Mouse (Mus musculus) liver, embryonic 11.5 days (tissue): ENCODE results near the gene Rnf6. TPM values are rescaled to one million over a fixed set of nuclear protein-coding genes. Genes with fewer than 3 reads are reported as not detected.

ENCODE experiments used
- ATAC-seq: fragments of 200-750 bp; cut with Nextera tagmentation; replicated peaks from 2 replicates; pipeline ENCODE4 v1.8.0; 2017; ENCODE audit warnings: moderate number of reproducible peaks, mild to moderate bottlenecking, moderate TSS enrichment, moderate library complexity; ENCODE audit not compliant: low FRiP score
- DNase-seq: peaks from one replicate; pipeline ENCODE4 v3.0.0-alpha.2; 2017; ENCODE audit warnings: low spot score
- H3K27ac ChIP-seq: fragments of 300-500 bp; sonication (generic); 2 replicates; pipeline ENCODE4 v1.5.1; 2014; ENCODE audit warnings: mild to moderate bottlenecking, low read depth, low read length, control low read depth
- H3K27me3 ChIP-seq: fragments of 300-500 bp; sonication (generic); replicated peaks from 2 replicates; pipeline ENCODE4 v1.6.1; 2014; ENCODE audit warnings: low read length, mixed read lengths; ENCODE audit not compliant: control insufficient read depth, insufficient read depth
- H3K36me3 ChIP-seq: fragments of 300-500 bp; sonication (generic); 2 replicates; pipeline ENCODE4 v1.6.1; 2014; ENCODE audit warnings: mild to moderate bottlenecking, low read length, moderate library complexity, mixed read lengths; ENCODE audit not compliant: control insufficient read depth, insufficient read depth
- H3K4me1 ChIP-seq: fragments of 300-500 bp; sonication (generic); replicated peaks from 2 replicates; pipeline ENCODE4 v1.6.1; 2014; ENCODE audit warnings: low read length, mixed read lengths; ENCODE audit not compliant: control insufficient read depth, insufficient read depth
- H3K4me2 ChIP-seq: fragments of 300-500 bp; sonication (generic); 2 replicates; pipeline ENCODE4 v1.6.1; 2014; ENCODE audit warnings: mild to moderate bottlenecking, control low read depth, moderate library complexity
- H3K4me3 ChIP-seq: fragments of 300-500 bp; sonication (generic); 2 replicates; pipeline ENCODE4 v1.5.1; 2014; ENCODE audit warnings: low read depth, low read length, control low read depth
- H3K9ac ChIP-seq: fragments of 300-500 bp; sonication (generic); 2 replicates; pipeline ENCODE4 v1.6.1; 2014; ENCODE audit warnings: low read depth, low read length, control low read depth
- H3K9me3 ChIP-seq: fragments of 300-500 bp; sonication (generic); 2 replicates; pipeline ENCODE4 v1.6.1; 2016; ENCODE audit warnings: low read length, inconsistent platforms, mixed read lengths; ENCODE audit not compliant: control insufficient read depth
- WGBS: fragments of 180-500 bp; shearing (Covaris S2); extraction: QIAGEN DNeasy Blood & Tissue Kit; methylation state at CpG from one replicate; pipeline ENCODE4 v1.1.7; 2014; 5-methylcytosine and 5-hydroxymethylcytosine counted together
- polyA plus RNA-seq: library from polyadenylated mRNA; unstranded; fragments of >200 nt; fragmentation: Nextera tagmentation; extraction: Ambion mirVana; gene quantifications from 2 replicates; pipeline ENCODE4 v1.2.1, GENCODE M21; 2014

Rnf6 gene
- polyA plus RNA-seq, 1 experiment from 2014 or later: 32.6 TPM

GRCm38 (mm10) chr5:146232816-146233215 lies 11.5 kb upstream of the Rnf6 start:
- ATAC-seq: no peak
- H3K4me3 ChIP-seq: peak overlapping the region; percentile 81
- 68% methylated on average over 11 of the region's 11 CpGs for WGBS
- DNase-seq: no peak
- H3K4me2 ChIP-seq: peak overlapping the region; percentile 77
- H3K36me3 ChIP-seq: no peaks in the 10 kb centered on the region; the same call in 1 of the 2 replicates
- H3K4me1 ChIP-seq: peaks cover 29% of the 10 kb centered on the region
- H3K27ac ChIP-seq: no peak overlapping the region
- no peaks in the 10 kb centered on the region for H3K27me3 ChIP-seq
- peak overlapping the region; percentile 41; the same call in 1 of the 2 replicates for H3K9ac ChIP-seq
- H3K9me3 ChIP-seq: no peaks in the 10 kb centered on the region

DNA sequence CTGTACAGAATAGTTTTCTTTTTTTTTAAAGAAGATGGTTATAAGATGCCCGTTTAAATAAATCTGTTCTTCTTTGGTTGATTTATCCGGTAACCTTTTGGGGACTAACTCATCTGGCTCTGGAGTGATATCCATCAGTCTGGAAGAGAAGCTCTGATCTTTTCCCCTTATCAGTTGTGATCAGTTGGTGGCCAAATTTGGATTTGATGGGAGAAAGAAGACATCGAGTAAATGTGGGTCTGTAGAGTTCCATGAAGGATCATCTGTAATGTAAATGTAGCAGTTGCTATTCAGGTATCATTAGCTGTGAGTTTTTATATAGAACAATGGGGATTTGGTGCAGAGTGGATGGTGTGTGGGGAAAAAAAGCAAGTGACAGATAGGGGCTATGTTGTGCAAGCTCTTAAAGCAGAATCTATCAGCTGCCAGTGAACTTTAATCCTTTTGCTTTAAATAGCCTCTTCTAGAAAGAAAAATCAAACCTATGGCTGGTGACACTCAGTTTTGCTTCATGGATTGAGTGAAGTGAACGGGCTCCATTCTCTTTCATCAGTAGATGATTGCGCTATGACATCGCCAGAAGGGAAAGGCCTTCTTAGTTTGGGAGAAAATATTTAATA lies 10.8 kb upstream of the Rnf6 start:
- H3K27ac ChIP-seq: no peak overlapping the region
- peak overlapping the region; percentile 79 for H3K9ac ChIP-seq
- H3K4me3 ChIP-seq: peak overlapping the region; percentile 81
- H3K27me3 ChIP-seq: no peaks in the 10 kb centered on the region
- no peak for ATAC-seq
- H3K36me3 ChIP-seq: no peaks in the 10 kb centered on the region; the same call in 1 of the 2 replicates
- no peak for DNase-seq
- peaks cover 26% of the 10 kb centered on the region for H3K4me1 ChIP-seq
- no peaks in the 10 kb centered on the region for H3K9me3 ChIP-seq
- 35% methylated on average over 6 of the region's 6 CpGs for WGBS
- H3K4me2 ChIP-seq: peak overlapping the region; percentile 77

DNA sequence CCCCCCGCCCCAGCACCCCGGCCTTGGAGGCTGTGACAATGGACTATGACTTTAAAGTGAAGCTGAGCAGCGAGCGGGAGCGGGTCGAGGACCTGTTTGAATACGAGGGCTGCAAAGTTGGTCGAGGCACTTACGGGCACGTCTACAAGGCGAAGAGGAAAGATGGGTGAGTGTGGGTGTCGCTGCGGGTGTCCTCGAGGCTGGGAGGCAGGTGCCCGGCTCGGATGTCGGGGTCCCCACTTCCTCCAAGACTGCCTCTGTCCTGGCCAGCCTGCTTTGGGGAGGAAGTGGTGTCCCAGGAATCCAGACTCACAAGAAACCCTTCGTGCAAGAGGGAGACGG lies 10.3 kb upstream of the Rnf6 start:
- Histone ChIP-seq H3K4me3 (peak overlapping the region; percentile 81), H3K36me3 (no peaks in the 10 kb centered on the region; the same call in 1 of the 2 replicates), H3K4me1 (peaks cover 23% of the 10 kb centered on the region), H3K4me2 (peak overlapping the region; percentile 77), H3K9me3 (no peaks in the 10 kb centered on the region), H3K27me3 (no peaks in the 10 kb centered on the region), H3K9ac (peak overlapping the region; percentile 79), H3K27ac (peak overlapping the region; percentile 97)
- peak; percentile 16; the same call in 1 of the 2 replicates for ATAC-seq
- DNase-seq: peak; percentile 70
- under 1% methylated on average over 19 of the region's 19 CpGs for WGBS

GRCm38 (mm10) chr5:146230864-146231654 lies 9.7 kb upstream of the Rnf6 start, which contains the start of gene Cdk8:
TSS of gene Cdk8 (plus strand) at chr5:146231230.
- H3K4me1 ChIP-seq: peaks cover 23% of the 10 kb centered on the region
- H3K9me3 ChIP-seq: no peaks in the 10 kb centered on the region
- H3K36me3 ChIP-seq: no peaks in the 10 kb centered on the region; the same call in 1 of the 2 replicates
- H3K4me3 ChIP-seq: peak within 1 kb of the TSS; percentile 81
- DNase-seq: peak; percentile 93
- H3K9ac ChIP-seq: peak within 1 kb of the TSS; percentile 79
- peak within 1 kb of the TSS; percentile 77 for H3K4me2 ChIP-seq
- no peaks in the 10 kb centered on the region for H3K27me3 ChIP-seq
- WGBS: under 1% methylated on average over 85 of the region's 102 CpGs
- peak; percentile 82 for ATAC-seq
- H3K27ac ChIP-seq: peak within 1 kb of the TSS; percentile 97

DNA sequence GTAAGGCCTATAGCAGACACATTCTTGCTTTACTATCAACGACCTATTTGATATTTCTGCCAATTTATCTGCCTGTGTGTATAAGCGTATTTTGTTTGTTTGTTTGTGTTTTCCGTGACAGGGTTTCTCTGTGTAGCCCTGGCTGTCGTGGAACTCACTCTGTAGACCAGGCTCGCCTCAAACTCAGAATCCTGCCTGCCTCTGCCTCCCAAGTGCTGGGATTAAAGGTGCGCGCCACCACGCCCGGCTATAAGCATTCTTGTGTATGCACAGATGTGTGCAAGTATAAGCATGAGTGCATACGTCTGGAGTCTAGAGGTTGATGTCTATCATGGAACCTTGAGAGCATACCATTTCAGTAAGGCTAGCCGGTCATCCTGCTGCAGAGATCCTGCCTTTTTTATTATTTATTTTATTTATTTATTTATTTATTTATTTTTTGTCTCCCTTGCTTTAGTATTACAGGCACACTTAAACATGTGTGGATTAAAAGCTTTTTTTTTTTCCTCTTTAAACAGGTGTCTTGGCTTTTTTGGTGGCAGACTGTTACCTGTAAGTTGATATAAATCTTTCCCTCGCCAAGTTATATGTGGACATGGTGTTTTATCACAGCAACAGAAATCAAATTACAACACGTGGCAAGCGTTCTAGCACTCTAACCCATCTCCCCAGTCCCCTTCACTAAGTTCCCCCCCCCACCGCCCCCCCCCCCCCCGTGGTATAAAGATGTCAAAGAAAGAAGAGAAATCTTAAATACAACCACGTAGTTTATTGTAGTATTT lies 8.7 kb upstream of the Rnf6 start:
- WGBS: 59% methylated on average over 16 of the region's 17 CpGs
- H3K9me3 ChIP-seq: no peaks in the 10 kb centered on the region
- no peaks in the 10 kb centered on the region for H3K27me3 ChIP-seq
- DNase-seq (no peak), ATAC-seq (no peak)
- peak overlapping the region; percentile 81 for H3K4me3 ChIP-seq
- H3K4me2 ChIP-seq: peak overlapping the region; percentile 77
- H3K27ac ChIP-seq: peak overlapping the region; percentile 97
- peaks cover 15% of the 10 kb centered on the region for H3K4me1 ChIP-seq
- peak overlapping the region; percentile 79 for H3K9ac ChIP-seq
- no peaks in the 10 kb centered on the region for H3K36me3 ChIP-seq

GRCm38 (mm10) chr5:146227496-146227895 lies 6.1 kb upstream of the Rnf6 start:
- no peak overlapping the region for H3K4me2 ChIP-seq
- no peak overlapping the region for H3K9ac ChIP-seq
- H3K4me1 ChIP-seq: peaks cover 2% of the 10 kb centered on the region; the same call in 1 of the 2 replicates
- no peaks in the 10 kb centered on the region for H3K27me3 ChIP-seq
- no peak overlapping the region for H3K4me3 ChIP-seq
- H3K27ac ChIP-seq: no peak overlapping the region
- no peak for ATAC-seq
- no peak for DNase-seq
- no peaks in the 10 kb centered on the region for H3K9me3 ChIP-seq
- H3K36me3 ChIP-seq: no peaks in the 10 kb centered on the region
- WGBS: 84% methylated on average over 8 of the region's 8 CpGs

GRCm38 (mm10) chr5:146223786-146224185 lies 2.4 kb upstream of the Rnf6 start:
- Histone ChIP-seq H3K27me3 (no peaks in the 10 kb centered on the region), H3K36me3 (peaks cover 3% of the 10 kb centered on the region; the same call in 1 of the 2 replicates), H3K9me3 (no peaks in the 10 kb centered on the region), H3K9ac (no peak overlapping the region), H3K4me1 (peaks cover 5% of the 10 kb centered on the region), H3K4me3 (no peak overlapping the region), H3K4me2 (no peak overlapping the region), H3K27ac (no peak overlapping the region; the same call in 1 of the 2 replicates)
- DNase-seq (no peak), ATAC-seq (no peak)
- WGBS: 83% methylated on average over 5 of the region's 5 CpGs

DNA sequence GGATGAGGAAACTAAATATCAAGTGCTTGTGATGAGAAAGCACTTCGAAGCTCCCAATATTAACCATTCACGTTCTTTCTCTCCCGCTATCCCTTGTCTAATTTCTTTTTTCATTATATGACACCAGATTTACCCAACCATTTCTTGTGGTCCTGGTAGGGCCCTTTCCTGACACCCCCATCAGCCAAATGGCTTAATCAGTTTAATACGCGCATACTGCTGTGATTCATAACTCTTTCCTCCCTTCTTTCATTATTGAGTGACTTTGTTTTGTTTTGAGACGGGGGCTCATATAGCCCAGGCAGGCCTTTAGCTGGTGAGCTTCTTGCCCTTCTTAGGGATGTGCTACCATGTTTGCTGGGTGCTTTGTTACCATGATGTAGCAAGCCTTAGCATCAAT lies 367 bp upstream of the Rnf6 start:
- ATAC-seq (no peak), DNase-seq (no peak)
- Histone ChIP-seq H3K27ac (peak overlapping the region; percentile 98), H3K27me3 (no peaks in the 10 kb centered on the region), H3K9me3 (no peaks in the 10 kb centered on the region), H3K4me2 (peak overlapping the region; percentile 70), H3K36me3 (peaks cover 11% of the 10 kb centered on the region), H3K4me1 (peaks cover 5% of the 10 kb centered on the region), H3K9ac (peak overlapping the region; percentile 81), H3K4me3 (peak overlapping the region; percentile 70)
- 36% methylated on average over 6 of the region's 6 CpGs for WGBS
